Mouse (Mus musculus) lung, postnatal 0 days (tissue): ENCODE measurements at regions not wholly inside any gene's neighbourhood (a gene's known extent, or its start where the extent isn't known, plus 50 kb on each side); places are given as distances from the start of the nearest gene placed in this dataset.

Source experiments
- ATAC-seq: fragments of 200-750 bp; cut with Nextera tagmentation; 2 replicates; pipeline ENCODE4 v1.8.0; 2017; ENCODE audit warnings: moderate library complexity
- DNase-seq: peaks from one replicate; pipeline ENCODE4 v3.0.0-alpha.2; 2016; ENCODE audit warnings: low spot score
- H3K27ac ChIP-seq: fragments of 300-500 bp; sonication (generic); 2 replicates; pipeline ENCODE4 v1.5.1; 2014; ENCODE audit warnings: antibody characterized with exemption, mild to moderate bottlenecking, low read length, mixed read lengths
- H3K27me3 ChIP-seq: fragments of 300-500 bp; sonication (generic); replicated peaks from 2 replicates; pipeline ENCODE4 v1.6.1; 2014; ENCODE audit warnings: low read length, mixed read lengths; ENCODE audit not compliant: insufficient read depth
- H3K36me3 ChIP-seq: fragments of 300-500 bp; sonication (generic); 2 replicates; pipeline ENCODE4 v1.6.1; 2014; ENCODE audit warnings: low read length, mixed read lengths; ENCODE audit not compliant: insufficient read depth
- H3K4me1 ChIP-seq: fragments of 300-500 bp; sonication (generic); 2 replicates; pipeline ENCODE4 v1.6.1; 2014; ENCODE audit warnings: antibody characterized with exemption, low read depth, low read length, mixed read lengths; ENCODE audit not compliant: insufficient read depth
- H3K4me2 ChIP-seq: fragments of 300-500 bp; sonication (generic); replicated peaks from 2 replicates; pipeline ENCODE4 v1.6.1; 2014; ENCODE audit warnings: low read depth, mild to moderate bottlenecking, low read length, moderate library complexity, mixed read lengths
- H3K4me3 ChIP-seq: fragments of 300-500 bp; sonication (generic); 2 replicates; pipeline ENCODE4 v1.5.1; 2014; ENCODE audit warnings: low read depth, low read length
- H3K9ac ChIP-seq: fragments of 300-500 bp; sonication (generic); replicated peaks from 2 replicates; pipeline ENCODE4 v1.6.1; 2014; ENCODE audit warnings: low read depth, mild to moderate bottlenecking
- H3K9me3 ChIP-seq: fragments of 300-500 bp; sonication (generic); 2 replicates; pipeline ENCODE4 v1.6.1; 2016; ENCODE audit warnings: low read length, mixed read lengths
- CTCF ChIP-seq: IDR thresholded peaks from 2 replicates; pipeline ENCODE4 v1.5.1; 2016; ENCODE audit warnings: antibody characterized with exemption, mild to moderate bottlenecking
- EP300 ChIP-seq: IDR thresholded peaks from 2 replicates; pipeline ENCODE4 v1.6.1; 2016; ENCODE audit warnings: antibody characterized with exemption, mild to moderate bottlenecking, control low read depth
- WGBS: fragments of 180-500 bp; shearing (Covaris S2); extraction: QIAGEN DNeasy Blood & Tissue Kit; methylation state at CpG from one replicate; pipeline ENCODE4 v1.1.7; 2014; 5-methylcytosine and 5-hydroxymethylcytosine counted together

DNA sequence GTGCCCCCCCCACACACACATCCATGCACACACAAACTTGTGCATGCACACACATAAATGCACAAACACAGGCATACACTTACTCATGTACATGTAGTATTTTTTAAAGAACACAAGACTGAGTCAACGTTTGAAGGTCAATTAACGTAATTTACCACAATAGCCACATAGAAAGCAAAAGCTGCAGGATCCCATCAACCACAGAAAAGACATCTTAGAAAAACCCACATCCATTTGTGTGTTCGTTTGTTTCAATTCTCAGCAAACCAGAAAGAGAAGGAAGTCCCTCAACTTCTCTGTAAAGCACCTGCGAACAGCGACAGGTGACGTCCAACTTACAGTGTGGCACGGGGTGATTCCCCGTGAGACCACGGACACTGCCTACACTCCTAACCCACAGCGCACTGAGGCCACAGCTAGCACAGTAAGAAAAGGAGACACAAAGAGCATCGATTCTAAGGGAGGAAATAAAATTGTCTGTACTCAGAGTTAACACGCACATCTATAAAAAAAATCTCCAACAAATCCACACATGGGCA is 53.8 kb downstream of the Dio3 start:
- ATAC-seq (no peak), DNase-seq (no peak)
- Histone ChIP-seq H3K9ac (no peak overlapping the region), H3K4me1 (no peaks in the 10 kb centered on the region), H3K4me3 (no peak overlapping the region), H3K27ac (no peak overlapping the region), H3K4me2 (no peak overlapping the region), H3K9me3 (no peaks in the 10 kb centered on the region), H3K27me3 (no peaks in the 10 kb centered on the region), H3K36me3 (no peaks in the 10 kb centered on the region)
- no peak for TF ChIP-seq EP300
- TF ChIP-seq CTCF, result no peak
- WGBS, result 86% methylated on average over 12 of the region's 12 CpGs

DNA sequence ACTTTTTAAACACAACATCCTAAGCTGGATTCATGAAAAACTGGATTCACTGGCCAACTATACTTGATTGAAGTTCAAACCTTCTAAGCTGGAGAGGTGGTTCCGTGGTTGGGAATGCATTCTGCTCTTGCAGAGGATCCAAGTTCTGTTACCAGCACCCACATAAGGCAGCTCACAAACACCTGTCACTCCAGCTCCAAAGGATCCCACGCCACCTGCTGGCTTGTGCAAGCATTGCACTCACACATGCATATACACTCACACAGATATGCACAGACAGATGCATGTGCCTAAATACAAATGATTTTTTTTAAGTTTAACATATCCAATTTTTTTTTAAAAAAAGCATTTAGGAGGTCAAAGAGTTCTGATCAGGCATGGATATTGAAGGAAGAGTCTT is 55.7 kb downstream of the Dio3 start:
- 72% methylated on average over 2 of the region's 2 CpGs for WGBS
- TF ChIP-seq CTCF (0 out of 2 replicates have a peak, but pooled peaks have one; percentile 23), EP300 (no peak)

DNA sequence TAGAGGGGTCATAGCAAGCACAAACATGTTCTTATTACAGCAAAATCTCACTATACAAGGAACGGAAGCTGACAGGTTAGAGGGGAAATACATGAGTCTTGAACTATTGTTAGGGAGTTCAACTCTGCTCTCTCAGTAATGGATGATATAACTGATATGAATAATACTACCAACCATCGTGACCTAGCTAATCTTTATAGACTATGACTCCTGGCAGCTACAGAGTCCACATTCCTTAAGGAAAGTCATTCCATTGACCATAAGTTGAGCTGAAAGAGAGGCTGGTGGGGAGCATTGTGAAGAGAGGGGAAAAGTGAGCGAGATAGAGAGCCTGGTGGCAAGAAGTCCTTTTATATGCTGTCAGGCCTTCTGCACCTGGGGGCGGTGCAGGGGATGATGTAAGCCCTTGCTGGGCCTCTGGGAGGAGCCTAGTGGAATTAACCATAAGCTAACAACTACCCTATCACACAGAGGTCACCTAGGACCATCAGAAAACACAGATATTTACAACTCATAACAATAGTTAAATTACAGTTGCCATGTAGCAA is 65.5 kb downstream of the Dio3 start:
- Histone ChIP-seq H3K4me2 (no peak overlapping the region), H3K27ac (no peak overlapping the region), H3K36me3 (no peaks in the 10 kb centered on the region), H3K27me3 (no peaks in the 10 kb centered on the region), H3K4me3 (no peak overlapping the region), H3K4me1 (no peaks in the 10 kb centered on the region), H3K9me3 (no peaks in the 10 kb centered on the region), H3K9ac (no peak overlapping the region)
- TF ChIP-seq CTCF (no peak), EP300 (no peak)
- WGBS, result 72% methylated on average over 4 of the region's 4 CpGs
- ATAC-seq (no peak), DNase-seq (no peak)

More for the DNA sequence above, 55.7 kb downstream of the Dio3 start:
- no peak overlapping the region for H3K9ac ChIP-seq
- ATAC-seq (no peak), DNase-seq (no peak)
- no peaks in the 10 kb centered on the region for H3K36me3 ChIP-seq
- H3K4me2 ChIP-seq, result no peak overlapping the region
- no peaks in the 10 kb centered on the region for H3K4me1 ChIP-seq
- H3K4me3 ChIP-seq, result no peak overlapping the region
- no peaks in the 10 kb centered on the region for H3K9me3 ChIP-seq
- H3K27ac ChIP-seq, result no peak overlapping the region
- H3K27me3 ChIP-seq, result no peaks in the 10 kb centered on the region

DNA sequence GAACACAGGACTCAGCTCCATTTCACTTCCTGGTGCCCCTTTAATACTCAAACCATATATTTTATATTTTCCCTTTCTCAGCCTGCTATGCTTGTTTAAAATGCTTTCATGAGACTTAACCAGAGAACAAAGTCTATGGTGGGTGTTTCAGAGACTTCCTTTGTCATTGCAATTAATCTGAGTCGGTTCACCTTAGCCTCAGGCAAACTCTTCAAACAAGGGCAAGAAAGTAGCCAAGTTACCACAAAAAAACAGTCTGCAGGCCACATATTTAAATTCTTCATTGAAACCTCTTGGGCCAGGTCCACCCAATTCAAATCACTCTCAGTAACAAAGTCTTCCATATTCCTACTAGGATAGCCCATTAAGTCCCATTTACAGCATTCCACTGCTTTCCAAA is 70.8 kb downstream of the Dio3 start:
- DNase-seq, result no peak
- Histone ChIP-seq H3K36me3 (no peaks in the 10 kb centered on the region), H3K27ac (no peak overlapping the region), H3K4me3 (no peak overlapping the region), H3K9ac (no peak overlapping the region), H3K4me2 (no peak overlapping the region), H3K27me3 (no peaks in the 10 kb centered on the region), H3K4me1 (no peaks in the 10 kb centered on the region), H3K9me3 (no peaks in the 10 kb centered on the region)
- ATAC-seq, result no peak
- TF ChIP-seq CTCF (no peak), EP300 (no peak)
- 85% methylated on average over 1 of the region's 1 CpGs for WGBS

DNA sequence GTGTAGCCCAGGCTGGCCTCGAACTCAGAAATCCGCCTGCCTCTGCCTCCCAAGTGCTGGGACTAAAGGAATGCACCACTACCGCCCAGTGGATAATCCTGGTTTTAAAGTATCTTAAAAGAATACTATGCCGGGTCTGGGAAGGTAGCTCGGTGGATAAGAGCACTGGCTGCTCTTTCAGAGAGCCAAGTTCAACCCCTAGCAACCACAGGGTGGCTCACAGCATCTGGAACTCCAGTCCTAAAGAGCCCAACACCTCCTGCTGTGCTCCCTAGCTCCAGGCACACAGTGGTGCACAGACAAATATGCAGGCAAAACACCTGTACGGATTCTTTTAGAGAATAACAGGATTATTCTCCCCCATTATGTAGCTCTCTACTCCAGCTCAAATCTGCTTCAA is 77.0 kb downstream of the Dio3 start:
- Histone ChIP-seq H3K9me3 (no peaks in the 10 kb centered on the region), H3K9ac (no peak overlapping the region), H3K4me2 (no peak overlapping the region), H3K27me3 (no peaks in the 10 kb centered on the region), H3K27ac (no peak overlapping the region), H3K36me3 (no peaks in the 10 kb centered on the region), H3K4me1 (no peaks in the 10 kb centered on the region), H3K4me3 (no peak overlapping the region)
- DNase-seq, result no peak
- WGBS, result 71% methylated on average over 6 of the region's 6 CpGs
- no peak for ATAC-seq
- TF ChIP-seq EP300, result no peak
- TF ChIP-seq CTCF, result no peak

DNA sequence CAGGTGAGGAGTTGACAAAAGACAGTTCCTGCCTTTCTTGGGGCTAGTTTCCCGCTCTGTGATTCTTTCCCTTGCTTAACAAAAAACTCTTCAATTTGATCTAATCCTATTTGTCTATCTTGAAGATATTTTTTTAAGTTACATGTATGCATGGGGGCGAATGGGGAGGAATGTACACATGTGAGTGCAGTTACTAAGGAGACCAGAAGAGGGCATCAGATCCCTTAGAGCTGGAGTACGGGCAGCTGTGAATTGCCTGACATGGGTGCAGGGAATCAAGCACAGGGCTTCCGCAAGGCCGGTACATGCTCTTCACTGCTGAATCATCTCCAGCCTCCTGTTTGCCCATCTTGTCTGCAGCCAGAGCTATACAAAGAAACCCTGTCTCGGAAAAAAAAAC is 79.8 kb upstream of the Ppp2r5c start:
- 94% methylated on average over 6 of the region's 6 CpGs for WGBS
- TF ChIP-seq CTCF (no peak), EP300 (no peak)
- ATAC-seq, result no peak

DNA sequence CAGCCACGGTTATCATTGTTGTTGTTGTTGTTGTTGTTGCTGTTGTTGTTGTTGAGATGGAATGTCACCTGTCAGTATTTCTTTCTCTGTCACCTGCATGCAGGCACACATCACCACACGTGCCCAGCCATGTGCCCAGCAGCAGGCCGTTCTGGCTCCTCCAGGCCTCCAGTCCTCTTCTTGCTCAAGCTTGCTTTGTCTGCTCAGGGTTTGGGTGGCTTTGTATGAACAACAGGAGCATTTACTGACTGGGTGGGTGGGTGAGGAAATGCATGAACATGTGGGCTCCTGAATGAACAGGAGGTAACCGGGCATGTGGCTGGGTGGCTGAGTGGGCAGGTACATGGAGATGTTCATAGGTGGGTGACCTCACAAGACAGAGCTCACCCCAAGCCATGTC is 79.1 kb upstream of the Ppp2r5c start:
- Histone ChIP-seq H3K27ac (no peak overlapping the region), H3K9me3 (no peaks in the 10 kb centered on the region), H3K27me3 (no peaks in the 10 kb centered on the region), H3K4me3 (no peak overlapping the region), H3K4me1 (no peaks in the 10 kb centered on the region), H3K9ac (no peak overlapping the region), H3K36me3 (no peaks in the 10 kb centered on the region), H3K4me2 (no peak overlapping the region)
- 82% methylated on average over 4 of the region's 4 CpGs for WGBS
- ATAC-seq, result no peak
- no peak for TF ChIP-seq CTCF
- TF ChIP-seq EP300, result no peak
- DNase-seq, result no peak

More for the DNA sequence above, 79.8 kb upstream of the Ppp2r5c start:
- Histone ChIP-seq H3K9me3 (no peaks in the 10 kb centered on the region), H3K9ac (no peak overlapping the region), H3K36me3 (no peaks in the 10 kb centered on the region), H3K4me2 (no peak overlapping the region), H3K27me3 (no peaks in the 10 kb centered on the region), H3K4me1 (no peaks in the 10 kb centered on the region), H3K4me3 (no peak overlapping the region), H3K27ac (no peak overlapping the region)
- DNase-seq, result no peak
